Mouse (Mus musculus): ENCODE results near the gene Tmub1. TPM values are rescaled to one million over a fixed set of nuclear protein-coding genes. Genes with fewer than 3 reads are reported as not detected.

Gene Tmub1
- polyA plus RNA-seq, 1 experiment = 135 TPM

DNA sequence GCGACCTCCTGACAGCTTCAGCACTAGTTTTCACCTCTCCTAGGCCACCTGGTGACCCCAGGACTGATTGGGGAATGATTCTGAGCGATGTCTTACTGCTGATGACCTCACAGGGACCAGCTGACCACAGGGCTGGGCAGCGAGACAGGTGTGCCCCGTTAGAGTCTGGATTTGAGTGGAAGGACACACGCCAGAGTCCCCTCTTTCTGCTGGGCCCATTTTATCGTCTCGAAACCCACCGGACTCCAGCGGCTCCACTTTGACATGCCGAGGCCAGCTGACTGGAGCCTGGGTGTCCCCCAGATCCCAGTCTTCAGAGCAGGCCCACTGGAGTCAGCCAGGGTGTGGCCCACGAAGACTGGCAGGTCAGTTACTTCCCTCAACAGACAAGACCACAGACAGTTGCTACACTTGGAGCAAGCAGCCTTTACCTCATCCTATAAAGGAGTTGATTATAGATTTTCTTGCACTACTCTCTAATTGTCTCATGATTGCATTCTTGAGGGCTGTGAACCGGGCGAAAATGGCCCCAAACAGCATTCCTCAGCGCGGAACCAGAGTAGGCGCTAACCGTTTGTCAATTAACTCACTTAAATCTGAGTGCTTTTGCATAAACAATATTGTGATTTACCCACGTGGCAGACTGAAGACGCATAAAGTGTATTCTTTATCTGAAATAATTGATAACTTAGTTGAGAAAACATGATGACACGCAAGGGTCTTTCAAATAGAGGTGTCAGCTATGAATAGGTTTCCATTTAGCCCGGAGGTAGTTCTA lies 23.5 kb downstream of the Tmub1 start:
- Histone ChIP-seq H3K27ac (ENCODE audit: insufficient read depth, low read depth, low read length) (peak overlapping the region; percentile 97), H3K4me1 (ENCODE audit: control insufficient read depth, insufficient read depth, insufficient read length, low read length) (peaks cover 28% of the 10 kb centered on the region), H3K36me3 (ENCODE audit: control insufficient read depth, insufficient read depth, low read length) (peaks cover 5% of the 10 kb centered on the region; the same call in 1 of the 2 replicates), H3K4me3 (ENCODE audit: low read depth, low read length) (peak overlapping the region; percentile 73), H3K27me3 (ENCODE audit: control insufficient read depth, insufficient read depth, low read length) (no peaks in the 10 kb centered on the region)
- WGBS = 3% methylated on average over 21 of the region's 21 CpGs
- TF ChIP-seq CTCF (IDR thresholded peaks at IDR 0.05; ENCODE audit: extremely low read depth, insufficient read length, insufficient replicate concordance, low read depth, low read length) (no peak), POLR2A (IDR thresholded peaks at IDR 0.05; ENCODE audit: low read depth, low read length) (no peak)

GRCm38 (mm10) chr5:24423129-24424003 lies 24.3 kb downstream of the Tmub1 start, which contains the start of the genes Cdk5 and Slc4a2:
TSS of gene Cdk5 (minus strand) at chr5:24423530.
TSS of gene Slc4a2 (plus strand) at chr5:24423837.
- Histone ChIP-seq H3K27ac (ENCODE audit: insufficient read depth, low read depth, low read length) (peak within 1 kb of the TSS; percentile 97), H3K27me3 (ENCODE audit: control insufficient read depth, insufficient read depth, low read length) (no peaks in the 10 kb centered on the region), H3K36me3 (ENCODE audit: control insufficient read depth, insufficient read depth, low read length) (peaks cover 5% of the 10 kb centered on the region; the same call in 1 of the 2 replicates), H3K4me3 (ENCODE audit: low read depth, low read length) (peak within 1 kb of the TSS; percentile 73), H3K4me1 (ENCODE audit: control insufficient read depth, insufficient read depth, insufficient read length, low read length) (peaks cover 26% of the 10 kb centered on the region)
- under 1% methylated on average over 46 of the region's 46 CpGs for WGBS
- TF ChIP-seq POLR2A (IDR thresholded peaks at IDR 0.05; ENCODE audit: low read depth, low read length) (peak; percentile 89), CTCF (IDR thresholded peaks at IDR 0.05; ENCODE audit: extremely low read depth, insufficient read length, insufficient replicate concordance, low read depth, low read length) (0 out of 2 replicates have a peak, but pooled peaks have one; percentile 22)

DNA sequence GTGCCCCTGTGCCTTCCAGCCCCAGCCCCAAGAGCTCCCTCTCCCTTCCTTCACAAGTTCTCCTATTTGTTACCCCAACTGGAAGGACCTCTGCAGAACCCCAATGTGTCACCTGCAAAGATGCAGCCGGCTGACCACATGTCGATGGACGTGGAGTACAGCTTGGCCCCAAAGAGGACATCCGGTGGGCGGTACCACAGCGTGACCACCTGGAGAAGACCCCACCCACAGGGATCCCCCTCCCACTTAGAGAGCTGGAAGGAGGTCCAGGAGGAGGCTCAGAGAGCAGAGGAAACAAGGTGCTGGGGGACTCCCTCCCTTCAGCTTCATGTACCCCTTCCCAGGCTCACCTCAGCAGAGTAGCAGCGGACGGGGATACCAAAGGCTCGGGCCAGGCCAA lies 27.3 kb downstream of the Tmub1 start:
- TF ChIP-seq CTCF (IDR thresholded peaks at IDR 0.05; ENCODE audit: extremely low read depth, insufficient read length, insufficient replicate concordance, low read depth, low read length) (no peak), POLR2A (IDR thresholded peaks at IDR 0.05; ENCODE audit: low read depth, low read length) (no peak)
- H3K36me3 ChIP-seq (ENCODE audit: control insufficient read depth, insufficient read depth, low read length) = peaks cover 5% of the 10 kb centered on the region; the same call in 1 of the 2 replicates
- H3K4me1 ChIP-seq (ENCODE audit: control insufficient read depth, insufficient read depth, insufficient read length, low read length) = peaks cover 7% of the 10 kb centered on the region; the same call in 1 of the 2 replicates
- no peak overlapping the region for H3K27ac ChIP-seq (ENCODE audit: insufficient read depth, low read depth, low read length)
- no peak overlapping the region for H3K4me3 ChIP-seq (ENCODE audit: low read depth, low read length)
- H3K27me3 ChIP-seq (ENCODE audit: control insufficient read depth, insufficient read depth, low read length) = no peaks in the 10 kb centered on the region
- 94% methylated on average over 9 of the region's 9 CpGs for WGBS

- Histone ChIP-seq H3K4me1 (ENCODE audit: control insufficient read depth, insufficient read depth, insufficient read length, low read length) (peaks cover 16% of the 10 kb centered on the region), H3K27me3 (ENCODE audit: control insufficient read depth, insufficient read depth, low read length) (no peaks in the 10 kb centered on the region), H3K36me3 (ENCODE audit: control insufficient read depth, insufficient read depth, low read length) (peaks cover 5% of the 10 kb centered on the region; the same call in 1 of the 2 replicates), H3K4me3 (ENCODE audit: low read depth, low read length) (no peak overlapping the region), H3K27ac (ENCODE audit: insufficient read depth, low read depth, low read length) (no peak overlapping the region)
- 92% methylated on average over 10 of the region's 10 CpGs for WGBS
- TF ChIP-seq CTCF (IDR thresholded peaks at IDR 0.05; ENCODE audit: extremely low read depth, insufficient read length, insufficient replicate concordance, low read depth, low read length) (no peak), POLR2A (IDR thresholded peaks at IDR 0.05; ENCODE audit: low read depth, low read length) (no peak)
Observed at GRCm38 (mm10) chr5:24417587-24417986, 30.1 kb downstream of the Tmub1 start.

- peaks cover 5% of the 10 kb centered on the region; the same call in 1 of the 2 replicates for H3K36me3 ChIP-seq (ENCODE audit: control insufficient read depth, insufficient read depth, low read length)
- no peak overlapping the region for H3K27ac ChIP-seq (ENCODE audit: insufficient read depth, low read depth, low read length)
- H3K27me3 ChIP-seq (ENCODE audit: control insufficient read depth, insufficient read depth, low read length) = no peaks in the 10 kb centered on the region
- no peak overlapping the region for H3K4me3 ChIP-seq (ENCODE audit: low read depth, low read length)
- peaks cover 16% of the 10 kb centered on the region for H3K4me1 ChIP-seq (ENCODE audit: control insufficient read depth, insufficient read depth, insufficient read length, low read length)
- WGBS = 6% methylated on average over 21 of the region's 21 CpGs
- TF ChIP-seq CTCF (IDR thresholded peaks at IDR 0.05; ENCODE audit: extremely low read depth, insufficient read length, insufficient replicate concordance, low read depth, low read length) = peak; percentile 79; the same call in 1 of the 2 replicates
- no peak for TF ChIP-seq POLR2A (IDR thresholded peaks at IDR 0.05; ENCODE audit: low read depth, low read length)
Observed at GRCm38 (mm10) chr5:24416222-24416736, 31.4 kb downstream of the Tmub1 start.

DNA sequence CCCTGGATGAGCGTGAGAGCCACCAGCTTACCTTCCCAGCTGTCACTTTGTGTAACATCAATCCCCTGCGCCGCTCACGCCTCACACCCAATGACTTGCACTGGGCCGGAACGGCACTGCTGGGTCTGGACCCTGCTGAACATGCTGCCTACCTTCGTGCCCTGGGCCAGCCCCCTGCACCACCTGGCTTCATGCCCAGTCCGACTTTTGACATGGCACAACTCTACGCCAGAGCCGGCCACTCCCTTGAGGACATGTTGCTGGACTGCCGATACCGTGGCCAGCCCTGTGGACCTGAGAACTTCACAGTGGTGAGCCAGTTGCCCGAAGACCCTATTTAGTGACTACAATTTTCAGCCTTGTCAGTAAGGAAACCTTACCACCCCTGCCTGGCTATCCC lies 33.7 kb downstream of the Tmub1 start:
- 0 out of 2 replicates have a peak, but pooled peaks cover 6% of the 10 kb centered on the region for H3K36me3 ChIP-seq (ENCODE audit: control insufficient read depth, insufficient read depth, low read length)
- no peaks in the 10 kb centered on the region for H3K27me3 ChIP-seq (ENCODE audit: control insufficient read depth, insufficient read depth, low read length)
- H3K4me1 ChIP-seq (ENCODE audit: control insufficient read depth, insufficient read depth, insufficient read length, low read length) = peaks cover 16% of the 10 kb centered on the region
- no peak overlapping the region for H3K4me3 ChIP-seq (ENCODE audit: low read depth, low read length)
- H3K27ac ChIP-seq (ENCODE audit: insufficient read depth, low read depth, low read length) = no peak overlapping the region
- WGBS = 68% methylated on average over 13 of the region's 13 CpGs
- TF ChIP-seq POLR2A (IDR thresholded peaks at IDR 0.05; ENCODE audit: low read depth, low read length) (no peak), CTCF (IDR thresholded peaks at IDR 0.05; ENCODE audit: extremely low read depth, insufficient read length, insufficient replicate concordance, low read depth, low read length) (no peak)

Data from small intestine, adult 2 months (tissue).